31 mouse cellular contexts compared by ENCODE assay signal in the genomic region with DNA sequence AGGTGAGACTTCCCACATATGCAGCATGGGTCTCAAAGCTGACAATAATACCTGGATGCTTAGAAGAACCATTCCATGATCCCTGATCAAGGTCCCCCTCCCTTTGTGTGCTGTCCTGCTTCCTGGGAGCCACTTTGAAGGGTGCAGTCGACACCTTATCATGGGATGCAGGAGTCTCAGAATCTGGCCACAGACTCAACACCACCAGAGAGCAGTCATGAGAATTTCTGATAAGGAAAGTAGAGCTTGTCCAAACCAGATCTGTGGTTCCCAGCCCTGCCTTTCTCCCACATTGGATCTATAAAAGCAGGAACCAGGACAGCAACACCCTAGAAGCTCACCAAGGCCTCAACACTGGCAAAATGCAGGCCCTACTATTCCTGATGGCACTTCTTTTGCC. TPM values are rescaled to one million over a fixed set of nuclear protein-coding genes. Genes with fewer than 3 reads are reported as not detected.
"Had no signal": no experiment of that assay in that cellular context is flagged by ENCODE, and none has a peak within 500 bp of the region (broad histone marks: within the 10 kb centered on the region; RNA-seq: fewer than 3 reads in every experiment).

Gene Mcpt2 (plus strand): TSS at position 250 of the 400 bp plus-strand sequence.

RNA-seq across cellular contexts. Expression of gene Mcpt2, which starts in this region (rescaled TPM):
- total RNA-seq: gastrocnemius, adult 18-20 months; gastrocnemius, adult 8-10 months; gastrocnemius, postnatal 14 days; gastrocnemius, postnatal 36 days; heart, adult 2 months; heart, postnatal 14 days; heart, postnatal 36 days; hematopoietic stem cell, adult 5-6 weeks; hindbrain, postnatal 0 days; layer of hippocampus, adult 18-20 months; layer of hippocampus, adult 8-10 months; layer of hippocampus, postnatal 14 days; layer of hippocampus, postnatal 36 days; left cerebral cortex, adult 18-20 months; left cerebral cortex, adult 8-10 months; left cerebral cortex, postnatal 10 days; left cerebral cortex, postnatal 25 days; left cerebral cortex, postnatal 4 days had no signal
- polyA plus RNA-seq: gonadal fat pad, adult 2 months; heart, adult 2 months; heart, embryonic 11.5 days; heart, embryonic 13.5 days; heart, postnatal 0 days; hindbrain, embryonic 11.5 days; hindbrain, embryonic 13.5 days; hindbrain, embryonic 15.5 days; hindbrain, postnatal 0 days; kidney, adult 2 months; kidney, embryonic 15.5 days; kidney, postnatal 0 days; limb, embryonic 11.5 days; limb, embryonic 13.5 days; liver, embryonic 11.5 days had no signal
